Mouse (Mus musculus) lung, embryonic 16.5 days (tissue): ENCODE measurements around the gene Timm23. TPM values are rescaled to one million over a fixed set of nuclear protein-coding genes. Genes with fewer than 3 reads are reported as not detected.

Experiments used
- ATAC-seq: fragments of 200-750 bp; cut with Nextera tagmentation; 2 replicates; pipeline ENCODE4 v1.8.0; 2017; ENCODE audit warnings: low read depth, mild to moderate bottlenecking, moderate library complexity
- H3K27ac ChIP-seq: fragments of 300-500 bp; sonication (generic); 2 replicates; pipeline ENCODE4 v1.5.1; 2014; ENCODE audit warnings: mild to moderate bottlenecking, control low read depth, low read length
- H3K27me3 ChIP-seq: fragments of 300-500 bp; sonication (generic); 2 replicates; pipeline ENCODE4 v1.6.1; 2014; ENCODE audit warnings: low read depth, low read length, mixed read lengths; ENCODE audit not compliant: control insufficient read depth, insufficient read depth
- H3K36me3 ChIP-seq: fragments of 300-500 bp; sonication (generic); 2 replicates; pipeline ENCODE4 v1.6.1; 2014; ENCODE audit warnings: low read length; ENCODE audit not compliant: control insufficient read depth, insufficient read depth
- H3K4me1 ChIP-seq: fragments of 300-500 bp; sonication (generic); replicated peaks from 2 replicates; pipeline ENCODE4 v1.6.1; 2014; ENCODE audit warnings: low read length, mixed read lengths; ENCODE audit not compliant: control insufficient read depth, insufficient read depth
- H3K4me2 ChIP-seq: fragments of 300-500 bp; sonication (generic); 2 replicates; pipeline ENCODE4 v1.6.1; 2014; ENCODE audit warnings: low read depth, low read length, control low read depth
- H3K4me3 ChIP-seq: fragments of 300-500 bp; sonication (generic); 2 replicates; pipeline ENCODE4 v1.5.1; 2014; ENCODE audit warnings: mild to moderate bottlenecking, low read length, control low read depth
- H3K9ac ChIP-seq: fragments of 300-500 bp; sonication (generic); 2 replicates; pipeline ENCODE4 v1.6.1; 2014; ENCODE audit warnings: low read length, control low read depth
- H3K9me3 ChIP-seq: fragments of 300-500 bp; sonication (generic); 2 replicates; pipeline ENCODE4 v1.6.1; 2016; ENCODE audit warnings: low read length; ENCODE audit not compliant: control insufficient read depth
- WGBS: fragments of 180-500 bp; shearing (Covaris S2); extraction: QIAGEN DNeasy Blood & Tissue Kit; methylation state at CpG from one replicate; pipeline ENCODE4 v1.1.7; 2014; 5-methylcytosine and 5-hydroxymethylcytosine counted together
- polyA plus RNA-seq: library from polyadenylated mRNA; unstranded; fragments of >200 nt; fragmentation: Nextera tagmentation; extraction: Ambion mirVana; gene quantifications from 2 replicates; pipeline ENCODE4 v1.2.1, GENCODE M21; 2015

Gene Timm23
- polyA plus RNA-seq, 1 experiment from 2014 or later, result 224 TPM

DNA sequence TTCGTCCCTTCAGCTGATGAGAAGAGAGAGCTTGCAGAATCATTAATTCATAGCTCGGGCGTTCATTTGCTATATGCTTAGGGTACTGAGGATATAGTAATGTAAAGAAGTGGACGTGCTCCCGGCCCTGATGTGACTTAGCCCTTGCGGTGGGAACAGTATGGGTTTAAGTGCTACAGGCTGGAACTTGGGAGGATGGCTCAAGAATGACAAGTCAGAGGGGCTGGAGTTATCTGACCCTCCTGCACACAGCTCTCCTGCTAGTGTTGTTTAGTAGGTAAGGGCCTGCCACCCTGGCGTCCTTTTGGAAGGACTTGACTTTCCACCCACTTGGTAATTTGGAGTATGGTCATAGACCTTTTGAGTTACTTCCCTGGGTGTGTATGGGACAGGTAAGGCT lies 41.1 kb downstream of the Timm23 start:
- WGBS, result 25% methylated on average over 7 of the region's 7 CpGs
- peak overlapping the region; percentile 83 for H3K9ac ChIP-seq
- H3K27ac ChIP-seq, result no peak overlapping the region
- H3K9me3 ChIP-seq, result no peaks in the 10 kb centered on the region
- no peaks in the 10 kb centered on the region for H3K36me3 ChIP-seq
- H3K4me1 ChIP-seq, result peaks cover 21% of the 10 kb centered on the region
- no peaks in the 10 kb centered on the region for H3K27me3 ChIP-seq
- no peak for ATAC-seq
- H3K4me3 ChIP-seq, result peak overlapping the region; percentile 71
- peak overlapping the region; percentile 69 for H3K4me2 ChIP-seq

GRCm38 (mm10) chr14:32159690-32160246 lies 41.9 kb downstream of the Timm23 start, which contains the start of gene Ncoa4:
Gene Ncoa4 (plus strand): TSS chr14:32159865.
- Histone ChIP-seq H3K4me2 (peak within 1 kb of the TSS; percentile 69), H3K4me1 (peaks cover 14% of the 10 kb centered on the region), H3K9me3 (no peaks in the 10 kb centered on the region), H3K4me3 (peak within 1 kb of the TSS; percentile 71), H3K27ac (peak within 1 kb of the TSS; percentile 60), H3K36me3 (no peaks in the 10 kb centered on the region), H3K27me3 (no peaks in the 10 kb centered on the region), H3K9ac (peak within 1 kb of the TSS; percentile 83)
- ATAC-seq, result peak; percentile 99
- WGBS, result under 1% methylated on average over 38 of the region's 40 CpGs

DNA sequence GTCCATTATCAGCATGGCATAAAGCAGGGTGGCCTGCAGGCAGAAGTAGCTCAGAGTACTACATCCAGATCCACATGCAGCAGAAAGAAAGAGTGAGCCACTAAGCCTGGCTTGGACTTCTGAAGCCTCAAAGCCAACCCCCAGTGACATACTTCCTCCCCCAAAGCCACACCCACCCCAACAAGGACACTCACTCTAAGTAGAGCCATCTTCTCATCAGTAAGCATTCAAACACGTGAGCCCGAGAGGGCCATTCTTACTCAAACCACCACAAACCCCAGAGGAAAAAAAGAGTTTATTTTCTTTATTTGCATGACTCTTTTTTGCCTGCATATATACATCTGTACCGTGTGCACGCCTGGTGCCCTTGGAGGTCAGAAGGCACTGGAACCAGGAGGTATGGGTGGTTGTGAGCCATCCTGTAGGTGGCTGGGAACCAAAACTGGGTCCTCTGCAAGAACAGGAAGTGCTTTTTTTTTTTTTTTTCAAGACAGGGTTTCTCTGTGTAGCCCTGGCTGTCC lies 42.5 kb downstream of the Timm23 start:
- Histone ChIP-seq H3K9me3 (no peaks in the 10 kb centered on the region), H3K36me3 (no peaks in the 10 kb centered on the region), H3K4me1 (peaks cover 9% of the 10 kb centered on the region), H3K9ac (peak overlapping the region; percentile 83), H3K4me2 (peak overlapping the region; percentile 59), H3K27me3 (no peaks in the 10 kb centered on the region), H3K4me3 (peak overlapping the region; percentile 71), H3K27ac (peak overlapping the region; percentile 60)
- WGBS, result 28% methylated on average over 4 of the region's 4 CpGs
- ATAC-seq, result peak; percentile 61

- Histone ChIP-seq H3K9ac (no peak overlapping the region), H3K27ac (no peak overlapping the region), H3K9me3 (no peaks in the 10 kb centered on the region), H3K36me3 (no peaks in the 10 kb centered on the region), H3K4me2 (no peak overlapping the region), H3K4me1 (no peaks in the 10 kb centered on the region), H3K27me3 (no peaks in the 10 kb centered on the region), H3K4me3 (no peak overlapping the region)
- ATAC-seq, result no peak
- 80% methylated on average over 6 of the region's 6 CpGs for whole genome bisulfite sequencing
Measured at GRCm38 (mm10) chr14:32154758-32155157, 46.9 kb downstream of the Timm23 start.

- H3K4me3 ChIP-seq, result no peak overlapping the region
- H3K4me1 ChIP-seq, result no peaks in the 10 kb centered on the region
- no peak overlapping the region for H3K4me2 ChIP-seq
- ATAC-seq, result no peak
- H3K9ac ChIP-seq, result no peak overlapping the region
- H3K36me3 ChIP-seq, result no peaks in the 10 kb centered on the region
- H3K9me3 ChIP-seq, result no peaks in the 10 kb centered on the region
- WGBS, result 94% methylated on average over 2 of the region's 2 CpGs
- no peak overlapping the region for H3K27ac ChIP-seq
- no peaks in the 10 kb centered on the region for H3K27me3 ChIP-seq
Measured at GRCm38 (mm10) chr14:32153156-32153555, 48.5 kb downstream of the Timm23 start.

DNA sequence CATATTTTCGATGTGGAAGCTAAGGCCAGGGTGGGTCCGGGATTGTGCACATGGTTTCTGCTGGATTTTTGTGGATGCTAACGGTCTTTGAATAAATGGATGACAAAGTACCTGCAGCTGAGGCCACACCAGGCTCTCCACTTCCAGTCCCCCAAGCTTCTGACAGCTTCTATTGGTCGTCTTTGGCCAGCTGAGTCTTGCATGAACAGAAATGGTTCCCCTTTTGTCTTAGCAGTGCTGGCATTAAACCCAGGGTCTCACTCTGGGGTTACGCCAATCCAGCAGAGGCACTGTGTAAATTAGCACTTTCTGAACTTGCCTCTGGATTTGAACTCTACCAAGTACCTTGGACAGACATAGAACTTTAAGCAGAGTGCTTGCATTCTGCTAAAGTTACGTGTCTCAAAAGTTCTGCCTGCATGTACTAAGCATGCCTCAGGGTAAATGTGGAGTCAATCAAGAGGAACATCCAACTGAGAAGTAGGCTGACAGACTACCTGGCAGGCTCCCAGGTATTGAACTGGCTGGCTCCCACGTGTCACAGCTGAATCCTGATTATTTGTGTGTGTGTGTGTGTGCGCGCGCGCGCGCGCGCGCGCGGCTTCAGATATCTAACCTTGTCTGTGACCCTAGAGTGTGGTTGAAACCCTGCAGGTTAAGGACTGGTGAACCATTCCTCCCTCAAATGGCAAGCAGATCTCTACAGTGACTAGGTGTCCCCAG lies 49.3 kb downstream of the Timm23 start:
- Histone ChIP-seq H3K9me3 (no peaks in the 10 kb centered on the region), H3K4me3 (no peak overlapping the region), H3K36me3 (no peaks in the 10 kb centered on the region), H3K27ac (no peak overlapping the region), H3K27me3 (no peaks in the 10 kb centered on the region), H3K4me2 (no peak overlapping the region), H3K9ac (no peak overlapping the region), H3K4me1 (no peaks in the 10 kb centered on the region)
- no peak for ATAC-seq
- 88% methylated on average over 18 of the region's 18 CpGs for WGBS

GRCm38 (mm10) chr14:32150872-32151271 lies 50.8 kb downstream of the Timm23 start:
- Histone ChIP-seq H3K4me1 (no peaks in the 10 kb centered on the region), H3K27me3 (no peaks in the 10 kb centered on the region), H3K4me3 (no peak overlapping the region), H3K9me3 (no peaks in the 10 kb centered on the region; the same call in 1 of the 2 replicates), H3K36me3 (no peaks in the 10 kb centered on the region), H3K27ac (no peak overlapping the region), H3K9ac (no peak overlapping the region), H3K4me2 (no peak overlapping the region)
- ATAC-seq, result no peak
- 88% methylated on average over 2 of the region's 2 CpGs for WGBS

DNA sequence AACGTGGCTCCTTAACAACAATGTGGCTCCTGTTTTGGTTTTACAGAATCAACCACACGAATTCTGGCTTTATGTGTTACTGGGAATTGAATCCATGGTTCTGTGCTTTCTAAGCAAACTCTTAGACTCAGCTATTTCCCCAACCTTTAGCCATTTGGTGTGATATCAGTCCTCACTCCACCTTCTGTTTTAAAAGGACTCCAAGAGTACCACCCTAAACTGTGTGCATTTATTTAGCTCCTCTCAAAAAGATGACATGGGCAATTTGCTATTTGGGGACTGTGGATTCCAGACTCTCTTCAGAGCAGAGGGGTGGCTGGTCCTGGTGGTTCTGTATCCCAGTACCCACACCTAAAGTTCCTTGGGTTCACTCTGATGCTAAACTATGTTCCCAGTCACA lies 55.1 kb downstream of the Timm23 start:
- H3K27me3 ChIP-seq, result no peaks in the 10 kb centered on the region
- ATAC-seq, result no peak
- H3K4me3 ChIP-seq, result no peak overlapping the region
- no peaks in the 10 kb centered on the region for H3K36me3 ChIP-seq
- H3K9me3 ChIP-seq, result no peaks in the 10 kb centered on the region; the same call in 1 of the 2 replicates
- 45% methylated on average over 2 of the region's 2 CpGs for WGBS
- H3K27ac ChIP-seq, result no peak overlapping the region
- H3K9ac ChIP-seq, result no peak overlapping the region
- no peak overlapping the region for H3K4me2 ChIP-seq
- H3K4me1 ChIP-seq, result no peaks in the 10 kb centered on the region

DNA sequence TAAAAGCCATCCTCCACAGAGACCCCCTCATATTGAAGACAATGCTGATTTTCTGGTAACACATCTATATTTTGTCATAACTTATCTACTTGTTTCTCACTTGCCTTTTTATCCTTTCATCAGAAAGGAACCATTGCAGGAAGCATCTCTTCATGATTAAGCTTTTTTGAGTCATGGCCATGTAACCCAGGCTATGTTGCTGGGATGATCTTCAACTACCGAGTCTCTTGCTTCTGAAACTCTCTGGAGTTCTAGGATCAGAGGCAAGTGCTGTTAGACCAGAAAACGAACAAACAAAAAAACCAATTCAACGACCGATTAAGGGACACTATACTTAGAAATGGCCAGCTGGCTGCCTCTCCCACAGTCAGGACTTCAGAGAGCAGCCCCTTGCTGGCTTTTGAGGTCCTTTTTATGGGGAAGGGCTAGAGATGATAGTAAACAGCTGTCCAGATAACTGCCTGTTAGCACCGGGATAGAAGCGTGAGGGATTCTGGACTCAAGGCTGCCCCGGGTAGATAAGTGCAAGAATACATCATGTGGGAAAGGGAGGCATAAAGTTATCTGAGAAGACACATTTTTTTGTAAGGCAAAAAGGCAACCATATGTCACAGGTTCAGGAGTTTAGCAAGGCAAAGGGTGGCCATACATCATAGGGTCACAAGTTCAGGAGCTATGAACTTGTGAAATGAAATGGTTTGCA lies 55.7 kb downstream of the Timm23 start:
- no peak overlapping the region for H3K4me2 ChIP-seq
- H3K27ac ChIP-seq, result no peak overlapping the region
- no peaks in the 10 kb centered on the region for H3K27me3 ChIP-seq
- H3K36me3 ChIP-seq, result no peaks in the 10 kb centered on the region
- H3K9ac ChIP-seq, result no peak overlapping the region
- no peak overlapping the region for H3K4me3 ChIP-seq
- no peaks in the 10 kb centered on the region; the same call in 1 of the 2 replicates for H3K9me3 ChIP-seq
- WGBS, result 59% methylated on average over 7 of the region's 7 CpGs
- H3K4me1 ChIP-seq, result no peaks in the 10 kb centered on the region
- ATAC-seq, result 0 out of 2 replicates have a peak, but pooled peaks have one; percentile 15
